Mouse (Mus musculus): ENCODE measurements around the gene Tmem270. TPM values are rescaled to one million over a fixed set of nuclear protein-coding genes. Genes with fewer than 3 reads are reported as not detected.

Gene Tmem270
- total and polyA plus RNA-seq, 3 experiments = not detected

GRCm38 (mm10) chr5:134859193-134859592 is 47.3 kb downstream of the Tmem270 start:
- Histone ChIP-seq H3K27me3 (ENCODE audit: control insufficient read depth, insufficient read depth, low read length) (no peaks in the 10 kb centered on the region), H3K27ac (no peak overlapping the region), H3K4me3 (no peak overlapping the region), H3K36me3 (ENCODE audit: control insufficient read depth, insufficient read depth, low read length) (no peaks in the 10 kb centered on the region), H3K9ac (ENCODE audit: low read depth, low read length) (no peak overlapping the region), H3K79me2 (replicated peaks; ENCODE audit: control insufficient read depth, insufficient read depth, low read length) (no peaks in the 10 kb centered on the region), H3K4me1 (ENCODE audit: control insufficient read depth, insufficient read depth, low read length) (no peaks in the 10 kb centered on the region)
- TF ChIP-seq POLR2A (IDR thresholded peaks at IDR 0.05; ENCODE audit: insufficient read depth, low read depth, low read length) = no peak
- no peak for TF ChIP-seq EP300 (IDR thresholded peaks at IDR 0.05; ENCODE audit: insufficient read depth, low read depth, low read length)
- TF ChIP-seq CTCF (IDR thresholded peaks at IDR 0.05) = no peak
- no peak for DNase-seq
- 86% methylated on average over 5 of the region's 5 CpGs for WGBS
- intact Hi-C loops (cut with DNase I) = no loop called here

- DNase-seq = no peak
- intact Hi-C loops (cut with DNase I) = no loop called here
- Histone ChIP-seq H3K4me1 (ENCODE audit: control insufficient read depth, insufficient read depth, low read length) (no peaks in the 10 kb centered on the region), H3K36me3 (ENCODE audit: control insufficient read depth, insufficient read depth, low read length) (no peaks in the 10 kb centered on the region), H3K79me2 (replicated peaks; ENCODE audit: control insufficient read depth, insufficient read depth, low read length) (no peaks in the 10 kb centered on the region), H3K27ac (no peak overlapping the region), H3K27me3 (ENCODE audit: control insufficient read depth, insufficient read depth, low read length) (no peaks in the 10 kb centered on the region), H3K4me3 (no peak overlapping the region), H3K9ac (ENCODE audit: low read depth, low read length) (no peak overlapping the region)
- TF ChIP-seq CTCF (IDR thresholded peaks at IDR 0.05) (no peak), POLR2A (IDR thresholded peaks at IDR 0.05; ENCODE audit: insufficient read depth, low read depth, low read length) (no peak), EP300 (IDR thresholded peaks at IDR 0.05; ENCODE audit: insufficient read depth, low read depth, low read length) (no peak)
- WGBS = 76% methylated on average over 10 of the region's 10 CpGs
Measured at GRCm38 (mm10) chr5:134858378-134858777, 48.2 kb downstream of the Tmem270 start.

- Histone ChIP-seq H3K4me3 (no peak overlapping the region), H3K4me1 (ENCODE audit: control insufficient read depth, insufficient read depth, low read length) (no peaks in the 10 kb centered on the region), H3K27me3 (ENCODE audit: control insufficient read depth, insufficient read depth, low read length) (no peaks in the 10 kb centered on the region), H3K79me2 (replicated peaks; ENCODE audit: control insufficient read depth, insufficient read depth, low read length) (no peaks in the 10 kb centered on the region), H3K27ac (no peak overlapping the region), H3K9ac (ENCODE audit: low read depth, low read length) (no peak overlapping the region), H3K36me3 (ENCODE audit: control insufficient read depth, insufficient read depth, low read length) (no peaks in the 10 kb centered on the region)
- WGBS = 93% methylated on average over 5 of the region's 5 CpGs
- DNase-seq = no peak
- TF ChIP-seq EP300 (IDR thresholded peaks at IDR 0.05; ENCODE audit: insufficient read depth, low read depth, low read length) (no peak), CTCF (IDR thresholded peaks at IDR 0.05) (no peak), POLR2A (IDR thresholded peaks at IDR 0.05; ENCODE audit: insufficient read depth, low read depth, low read length) (no peak)
- intact Hi-C loops (cut with DNase I) = no loop called here
Measured at GRCm38 (mm10) chr5:134852873-134853272, 53.7 kb downstream of the Tmem270 start.

Other genes with a start within 250 kb of the Tmem270 start
- gene Limk1, start 218.1 kb downstream of the Tmem270 start, total RNA-seq (2021) = 1 to 10 TPM; 4.0 to 5.0 TPM
- gene Limk1, start 218.1 kb downstream of the Tmem270 start, polyA plus RNA-seq (2012; rRNA removed) = 7.3 and 8.1 TPM in 2 replicates
- 10 to 100 TPM; 33.5 to 49.9 TPM for gene Eln, start 159.4 kb downstream of the Tmem270 start, total RNA-seq (2021)
- 124 and 131 TPM in 2 replicates for gene Eln, start 159.4 kb downstream of the Tmem270 start, polyA plus RNA-seq (2012; rRNA removed)
- gene Cldn13, start 8.8 kb upstream of the Tmem270 start, total RNA-seq (2021) = not detected
- gene Cldn13, start 8.8 kb upstream of the Tmem270 start, polyA plus RNA-seq (2012; rRNA removed) = 0.10 TPM in 1 of 2 replicates, not detected in the other
- 1 to 10 TPM; 4.1 to 6.7 TPM for gene Mettl27, start 25.6 kb upstream of the Tmem270 start, total RNA-seq (2021)
- 2.8 TPM in 2 replicates for gene Mettl27, start 25.6 kb upstream of the Tmem270 start, polyA plus RNA-seq (2012; rRNA removed)
- not detected for gene Cldn4, start 40.2 kb upstream of the Tmem270 start, total RNA-seq (2021)
- 0.68 TPM in 1 of 2 replicates, not detected in the other for gene Cldn4, start 40.2 kb upstream of the Tmem270 start, polyA plus RNA-seq (2012; rRNA removed)
- under 1 TPM in 1 of 2 experiments, not detected in 1; 0.26 TPM for gene Cldn3, start 79.5 kb upstream of the Tmem270 start, total RNA-seq (2021)
- gene Cldn3, start 79.5 kb upstream of the Tmem270 start, polyA plus RNA-seq (2012; rRNA removed) = 0.12 and 6.8 TPM in 2 replicates
- 10 to 100 TPM; 56.9 to 64.5 TPM for gene Abhd11, start 102.4 kb upstream of the Tmem270 start, total RNA-seq (2021)
- 90.2 and 110 TPM in 2 replicates for gene Abhd11, start 102.4 kb upstream of the Tmem270 start, polyA plus RNA-seq (2012; rRNA removed)
- gene Stx1a, start 116.7 kb upstream of the Tmem270 start, total RNA-seq (2021) = 1 to 10 TPM; 1.4 to 1.5 TPM
- gene Stx1a, start 116.7 kb upstream of the Tmem270 start, polyA plus RNA-seq (2012; rRNA removed) = 4.7 and 5.1 TPM in 2 replicates
- gene Dnajc30, start 157.5 kb upstream of the Tmem270 start, total RNA-seq (2021) = 10 to 100 TPM; 38.4 to 46.1 TPM
- 34.7 and 35.7 TPM in 2 replicates for gene Dnajc30, start 157.5 kb upstream of the Tmem270 start, polyA plus RNA-seq (2012; rRNA removed)
- 10 to 100 TPM; 20.5 to 21.1 TPM for gene Bud23, start 158.2 kb upstream of the Tmem270 start, total RNA-seq (2021)
- 26.2 and 29.8 TPM in 2 replicates for gene Bud23, start 158.2 kb upstream of the Tmem270 start, polyA plus RNA-seq (2012; rRNA removed)
- under 1 TPM; 0.52 to 0.57 TPM for gene Vps37d, start 171.5 kb upstream of the Tmem270 start, total RNA-seq (2021)
- 0.61 and 0.72 TPM in 2 replicates for gene Vps37d, start 171.5 kb upstream of the Tmem270 start, polyA plus RNA-seq (2012; rRNA removed)
- 10 to 100 TPM; 24.2 to 25.9 TPM for gene Mlxipl, start 183.2 kb upstream of the Tmem270 start, total RNA-seq (2021)
- 47.1 and 49.0 TPM in 2 replicates for gene Mlxipl, start 183.2 kb upstream of the Tmem270 start, polyA plus RNA-seq (2012; rRNA removed)
- 10 to 100 TPM in 1 of 2 experiments, 1 to 10 TPM in 1; 9.9 to 10.6 TPM for gene Tbl2, start 242.9 kb upstream of the Tmem270 start, total RNA-seq (2021)
- gene Tbl2, start 242.9 kb upstream of the Tmem270 start, polyA plus RNA-seq (2012; rRNA removed) = 5.8 and 8.8 TPM in 2 replicates

All from heart, adult 2 months (tissue).